ENCODE assay signal across 10 mouse cellular contexts in the genomic region with DNA sequence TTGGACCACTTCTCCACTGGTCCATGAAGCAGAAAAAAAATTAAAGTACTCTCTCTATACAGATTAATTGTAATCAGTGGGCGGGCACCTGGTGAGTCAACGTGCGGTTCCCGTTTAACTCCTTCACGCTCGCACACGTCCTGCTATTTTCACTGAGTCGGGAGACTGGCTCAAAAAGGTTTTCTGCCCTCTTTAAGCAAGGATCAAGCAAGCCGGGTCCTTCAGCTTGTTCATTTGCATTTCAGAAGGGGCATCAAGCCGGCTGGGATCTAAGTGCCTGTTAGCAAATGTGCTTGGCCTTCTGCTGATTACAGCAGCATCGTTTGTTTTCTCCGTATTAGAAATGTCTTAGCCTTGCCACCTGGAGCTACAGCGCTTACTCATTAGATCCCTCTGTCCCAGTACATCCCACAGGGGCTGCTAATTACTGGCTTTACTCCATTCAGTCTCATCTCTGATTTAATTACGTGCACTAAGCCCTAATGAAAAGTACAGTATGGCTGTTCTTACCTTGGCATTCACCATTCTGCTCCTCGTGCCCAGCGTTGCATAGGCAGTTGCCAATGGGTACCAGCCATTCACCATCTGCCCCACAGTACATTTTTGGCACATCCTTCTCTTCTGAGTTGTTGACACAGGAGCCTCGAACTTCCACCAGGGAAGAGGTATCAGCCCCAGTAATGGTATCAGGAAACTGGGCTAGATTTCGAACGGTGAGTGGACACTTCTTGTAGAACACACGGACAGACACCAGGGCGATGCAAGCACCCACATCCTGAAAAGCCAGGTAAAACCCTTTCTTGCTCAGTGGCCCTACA. TPM values are rescaled to one million over a fixed set of nuclear protein-coding genes. Genes with fewer than 3 reads are reported as not detected.
DNase-seq lines count a peak whose midpoint lies in the region; ATAC-seq lines count a peak whose summit lies in the region.
"Had no signal": no experiment of that assay in that cellular context is flagged by ENCODE, and none has a peak within 500 bp of the region (broad histone marks: within the 10 kb centered on the region; RNA-seq: fewer than 3 reads in every experiment).

No protein-coding gene starts in this region.

- peaks cover 14% of the 10 kb centered on the region; the same call in 1 of the 2 replicates for H3K4me1 ChIP-seq in heart, embryonic 11.5 days (ENCODE audit: control insufficient read depth, insufficient read depth, low read length)
- H3K4me1 ChIP-seq in hindbrain, embryonic 10.5 days (replicated peaks), result peaks cover 98% of the 10 kb centered on the region
- peaks cover 86% of the 10 kb centered on the region for H3K4me1 ChIP-seq in midbrain, embryonic 12.5 days

- DNase-seq in heart, postnatal 36 days, result no peak
- DNase-seq in Muller cell, postnatal 12 days (ENCODE audit: inconsistent ontology term), result peak; percentile 67
- DNase-seq in hindbrain, embryonic 10.5 days (ENCODE audit: low spot score), result no peak
- DNase-seq in testis, postnatal 14 days (ENCODE audit: low spot score), result no peak
- DNase-seq in liver, result no peak
- DNase-seq in ovary, postnatal 14 days (ENCODE audit: low spot score), result no peak

- peaks cover 2% of the 10 kb centered on the region; the same call in 1 of the 2 replicates for H3K36me3 ChIP-seq in heart, embryonic 11.5 days (ENCODE audit: control insufficient read depth, insufficient read depth, low read length)
- peaks cover 59% of the 10 kb centered on the region for H3K36me3 ChIP-seq in hindbrain, embryonic 10.5 days
- H3K36me3 ChIP-seq in midbrain, embryonic 12.5 days, result peaks cover 10% of the 10 kb centered on the region; the same call in 1 of the 2 replicates

- ATAC-seq in heart, embryonic 11.5 days (replicated peaks; ENCODE audit: insufficient number of reproducible peaks, low FRiP score, low TSS enrichment), result no peak
- ATAC-seq in midbrain, embryonic 12.5 days (ENCODE audit: low FRiP score, low read depth), result peak; percentile 59

- no peak overlapping the region for H3K9ac ChIP-seq in heart, embryonic 11.5 days (ENCODE audit: low read depth, low read length)
- peak overlapping the region; percentile 28; the same call in 1 of the 2 replicates for H3K9ac ChIP-seq in midbrain, embryonic 12.5 days (replicated peaks)
- H3K9ac ChIP-seq: heart, embryonic 15.5 days had no signal

- no peaks in the 10 kb centered on the region for H3K9me3 ChIP-seq in heart, embryonic 11.5 days (replicated peaks; ENCODE audit: control insufficient read depth, low read length)
- no peaks in the 10 kb centered on the region for H3K9me3 ChIP-seq in hindbrain, embryonic 10.5 days
- H3K9me3 ChIP-seq in midbrain, embryonic 12.5 days, result no peaks in the 10 kb centered on the region
- H3K9me3 ChIP-seq: heart, embryonic 15.5 days had no signal

- intact Hi-C loops in heart, postnatal 36 days (cut with DNase I), result loop anchor here (2.0 kb wide), 1 partner anchor 43 kb away; no protein-coding TSS in a partner anchor

- H3K4me3 ChIP-seq in heart, embryonic 11.5 days (ENCODE audit: low read depth, low read length), result no peak overlapping the region
- H3K4me3 ChIP-seq in hindbrain, embryonic 10.5 days, result peak overlapping the region; percentile 44
- H3K4me3 ChIP-seq in midbrain, embryonic 12.5 days, result peak overlapping the region; percentile 31
- H3K4me3 ChIP-seq: heart, embryonic 15.5 days had no signal

- WGBS in heart, embryonic 11.5 days (ENCODE audit: insufficient replicate concordance), result 56% methylated on average over 21 of the region's 21 CpGs
- 36% methylated on average over 21 of the region's 21 CpGs for whole genome bisulfite sequencing in hindbrain, embryonic 10.5 days
- 26% methylated on average over 21 of the region's 21 CpGs for WGBS in midbrain, embryonic 12.5 days

- no peak overlapping the region for H3K27ac ChIP-seq in heart, embryonic 11.5 days (ENCODE audit: low read depth, low read length)
- H3K27ac ChIP-seq in hindbrain, embryonic 10.5 days, result peak overlapping the region; percentile 72
- H3K27ac ChIP-seq in midbrain, embryonic 12.5 days (replicated peaks), result peak overlapping the region; percentile 46
- H3K27ac ChIP-seq: heart, embryonic 15.5 days had no signal

- H3K27me3 ChIP-seq in heart, embryonic 11.5 days (ENCODE audit: control insufficient read depth, insufficient read depth, low read length), result no peaks in the 10 kb centered on the region; the same call in 1 of the 2 replicates
- peaks cover 30% of the 10 kb centered on the region; the same call in 1 of the 2 replicates for H3K27me3 ChIP-seq in hindbrain, embryonic 10.5 days (ENCODE audit: insufficient read depth, poor library complexity, severe bottlenecking)
- H3K27me3 ChIP-seq in midbrain, embryonic 12.5 days, result peaks cover 11% of the 10 kb centered on the region; the same call in 1 of the 2 replicates

- H3K4me2 ChIP-seq in heart, embryonic 11.5 days, result peak overlapping the region; percentile 8; the same call in 1 of the 2 replicates
- peak overlapping the region; percentile 51 for H3K4me2 ChIP-seq in midbrain, embryonic 12.5 days (replicated peaks)
- H3K4me2 ChIP-seq: heart, embryonic 15.5 days; liver, embryonic 11.5 days had no signal

RNA-seq across cellular contexts. Expression of a gene that starts 8.6 kb away (rescaled TPM):
- polyA plus RNA-seq in heart, embryonic 11.5 days (2014; fragmentation: Nextera tagmentation; extraction: Ambion mirVana), result 7.4 TPM in 2 replicates
- 10 to 100 TPM; 21.9 to 26.5 TPM for total RNA-seq in heart, postnatal 36 days (2021)
- 25.4 and 30.4 TPM in 2 replicates for polyA plus RNA-seq in hindbrain, embryonic 10.5 days (2016; fragmentation: Nextera tagmentation; extraction: Ambion mirVana)
- polyA plus RNA-seq in midbrain, embryonic 12.5 days (2016; fragmentation: Nextera tagmentation; extraction: Ambion mirVana), result 32.9 and 39.4 TPM in 2 replicates
